Mouse (Mus musculus) forebrain, embryonic 10.5 days (tissue): ENCODE measurements around the gene Gcm1. TPM values are rescaled to one million over a fixed set of nuclear protein-coding genes. Genes with fewer than 3 reads are reported as not detected.

Experiments
- DNase-seq: peaks from one replicate; pipeline ENCODE4 v3.0.0-alpha.2; 2017; ENCODE audit warnings: low spot score; ENCODE audit errors: extremely low spot score
- H3K27ac ChIP-seq: fragments of 300-500 bp; sonication (generic); 2 replicates; pipeline ENCODE4 v1.5.1; 2016; ENCODE audit warnings: mild to moderate bottlenecking
- H3K27me3 ChIP-seq: fragments of 300-500 bp; sonication (generic); 2 replicates; pipeline ENCODE4 v1.6.1; 2016; ENCODE audit warnings: mild to moderate bottlenecking; ENCODE audit not compliant: poor library complexity, severe bottlenecking
- H3K36me3 ChIP-seq: fragments of 300-500 bp; sonication (generic); replicated peaks from 2 replicates; pipeline ENCODE4 v1.6.1; 2016; ENCODE audit warnings: mild to moderate bottlenecking, moderate library complexity
- H3K4me1 ChIP-seq: fragments of 300-500 bp; sonication (generic); 2 replicates; pipeline ENCODE4 v1.6.1; 2016
- H3K4me3 ChIP-seq: fragments of 300-500 bp; sonication (generic); 2 replicates; pipeline ENCODE4 v1.5.1; 2016; ENCODE audit warnings: mild to moderate bottlenecking, moderate library complexity
- H3K9me3 ChIP-seq: fragments of 300-500 bp; sonication (generic); 2 replicates; pipeline ENCODE4 v1.6.1; 2016; ENCODE audit warnings: mild to moderate bottlenecking, moderate library complexity
- WGBS: fragments of 180-500 bp; shearing (Covaris S2); methylation state at CpG from one replicate; pipeline ENCODE4 v1.1.7; 2016; 5-methylcytosine and 5-hydroxymethylcytosine counted together
- polyA plus RNA-seq: library from polyadenylated mRNA; unstranded; fragments of >200 nt; fragmentation: Nextera tagmentation; extraction: Ambion mirVana; gene quantifications from 2 replicates; pipeline ENCODE4 v1.2.1, GENCODE M21; 2016

Gene Gcm1
- polyA plus RNA-seq, 1 experiment from 2014 or later, result not detected

DNA sequence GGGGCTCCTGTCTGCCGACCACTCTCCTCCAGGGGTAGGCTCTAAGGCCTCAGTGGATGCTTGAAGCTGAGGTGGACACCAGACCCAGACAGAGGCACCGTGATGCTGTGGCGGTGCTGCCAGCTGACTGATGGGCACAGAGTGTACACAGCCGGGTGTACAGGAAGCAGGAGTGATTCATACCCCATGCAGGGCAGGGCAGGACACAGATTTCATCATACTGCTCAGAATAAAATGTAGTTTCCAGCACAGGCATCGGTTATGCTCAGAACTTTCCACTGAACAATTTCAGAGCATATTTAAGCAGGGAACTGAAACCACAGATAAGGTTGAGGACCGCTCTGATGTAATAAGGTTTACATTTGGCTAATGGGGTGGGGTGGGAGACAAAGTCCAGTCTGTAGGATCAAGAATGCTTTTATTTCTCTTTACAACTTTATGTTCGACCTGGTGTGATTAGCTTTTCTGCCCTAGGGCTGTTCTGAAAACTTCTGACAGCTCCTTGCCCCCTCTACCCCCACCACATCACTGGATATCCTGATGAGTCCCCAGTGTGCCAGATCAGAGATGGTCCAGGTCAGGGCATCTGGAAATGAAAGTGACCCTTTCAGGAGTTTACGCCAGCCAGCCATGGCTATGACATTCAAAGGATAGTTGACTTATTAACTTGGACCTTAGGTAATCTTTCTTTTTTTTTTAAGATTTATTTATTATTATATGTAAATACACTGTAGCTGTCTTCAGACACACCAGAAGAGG, 29.4 kb upstream of the Gcm1 start:
- Histone ChIP-seq H3K9me3 (no peaks in the 10 kb centered on the region), H3K4me3 (no peak overlapping the region), H3K27me3 (no peaks in the 10 kb centered on the region), H3K27ac (peak overlapping the region; percentile 76), H3K4me1 (peaks cover 30% of the 10 kb centered on the region), H3K36me3 (no peaks in the 10 kb centered on the region)
- 87% methylated on average over 8 of the region's 8 CpGs for WGBS
- no peak for DNase-seq

DNA sequence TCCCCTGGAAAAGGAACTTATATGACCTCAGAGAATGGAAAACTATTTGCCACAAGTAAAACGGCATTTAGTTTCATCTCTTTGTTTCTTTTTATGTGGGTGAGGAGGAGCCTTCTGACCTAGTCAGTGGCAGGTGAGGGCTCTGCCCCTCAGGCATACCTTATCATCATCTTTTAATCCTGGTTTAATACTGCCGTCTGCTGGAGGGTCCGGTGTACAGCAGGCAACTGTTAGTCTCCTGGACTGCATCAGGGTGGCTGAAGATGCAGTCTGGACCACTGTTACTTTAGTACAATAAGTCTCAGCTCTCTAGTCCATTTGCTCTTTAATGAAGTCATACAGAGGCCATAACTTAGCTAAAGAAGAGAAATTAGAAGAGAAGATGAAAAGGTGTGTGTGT, 26.9 kb upstream of the Gcm1 start:
- 17% methylated on average over 3 of the region's 3 CpGs for WGBS

DNA sequence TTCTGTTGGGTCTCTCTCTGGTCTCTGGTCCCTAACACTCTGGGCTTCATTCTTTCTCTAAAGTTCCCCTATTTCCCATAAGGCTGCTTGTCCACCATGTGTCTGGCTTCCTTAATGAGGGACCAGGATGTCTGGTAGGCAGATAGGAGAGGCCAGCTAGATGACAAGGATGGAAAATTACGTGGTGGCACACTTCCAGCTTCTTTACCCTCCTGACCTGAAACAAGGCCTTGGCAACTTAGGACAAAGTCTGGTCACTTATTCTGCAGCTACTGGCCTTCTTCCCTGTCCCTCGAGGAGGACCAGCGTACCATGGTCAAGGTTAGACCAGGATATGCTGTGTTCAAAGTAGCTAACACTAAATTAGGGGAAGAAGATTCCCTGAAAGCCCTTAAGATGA, 24.6 kb upstream of the Gcm1 start:
- WGBS, result 84% methylated on average over 3 of the region's 3 CpGs
- Histone ChIP-seq H3K27ac (no peak overlapping the region), H3K9me3 (no peaks in the 10 kb centered on the region), H3K27me3 (no peaks in the 10 kb centered on the region), H3K4me1 (peaks cover 1% of the 10 kb centered on the region), H3K36me3 (no peaks in the 10 kb centered on the region), H3K4me3 (no peak overlapping the region)
- DNase-seq, result no peak

More for the DNA sequence above, 26.9 kb upstream of the Gcm1 start:
- no peaks in the 10 kb centered on the region for H3K36me3 ChIP-seq
- DNase-seq, result peak; percentile 59
- H3K27ac ChIP-seq, result no peak overlapping the region
- H3K27me3 ChIP-seq, result no peaks in the 10 kb centered on the region
- peaks cover 22% of the 10 kb centered on the region for H3K4me1 ChIP-seq
- no peaks in the 10 kb centered on the region for H3K9me3 ChIP-seq
- no peak overlapping the region for H3K4me3 ChIP-seq

DNA sequence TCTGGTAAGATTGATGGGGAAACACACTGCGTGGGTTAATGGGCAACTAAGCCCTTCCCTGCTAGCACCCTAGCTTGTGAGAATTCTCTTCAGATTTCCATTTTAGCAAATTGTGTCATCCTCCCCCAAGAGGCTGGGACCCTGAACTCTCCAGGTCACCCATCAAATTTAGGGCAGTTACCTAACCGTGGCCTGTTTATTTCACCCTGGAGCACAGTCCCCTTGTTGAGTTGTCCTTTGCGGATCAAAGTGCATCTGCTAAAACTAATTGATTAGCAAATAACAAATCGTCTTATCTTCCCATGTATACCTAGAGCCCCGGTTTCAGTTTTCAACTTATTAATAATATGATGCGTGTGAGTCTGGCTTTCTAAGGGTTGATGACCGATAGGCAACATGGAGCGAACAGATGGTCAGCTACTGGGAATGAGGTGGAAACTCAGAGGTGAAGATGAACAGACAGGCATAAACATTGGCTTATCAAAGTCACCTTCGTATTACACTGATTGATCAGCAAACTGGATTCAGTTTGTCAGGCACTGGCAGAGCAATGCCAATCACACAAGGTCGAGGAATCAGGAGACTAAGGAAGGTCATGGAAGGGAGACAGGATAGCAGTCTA, 20.8 kb upstream of the Gcm1 start:
- 94% methylated on average over 10 of the region's 10 CpGs for WGBS
- Histone ChIP-seq H3K27me3 (no peaks in the 10 kb centered on the region), H3K4me3 (no peak overlapping the region), H3K36me3 (no peaks in the 10 kb centered on the region), H3K27ac (no peak overlapping the region), H3K4me1 (no peaks in the 10 kb centered on the region), H3K9me3 (no peaks in the 10 kb centered on the region)
- no peak for DNase-seq

DNA sequence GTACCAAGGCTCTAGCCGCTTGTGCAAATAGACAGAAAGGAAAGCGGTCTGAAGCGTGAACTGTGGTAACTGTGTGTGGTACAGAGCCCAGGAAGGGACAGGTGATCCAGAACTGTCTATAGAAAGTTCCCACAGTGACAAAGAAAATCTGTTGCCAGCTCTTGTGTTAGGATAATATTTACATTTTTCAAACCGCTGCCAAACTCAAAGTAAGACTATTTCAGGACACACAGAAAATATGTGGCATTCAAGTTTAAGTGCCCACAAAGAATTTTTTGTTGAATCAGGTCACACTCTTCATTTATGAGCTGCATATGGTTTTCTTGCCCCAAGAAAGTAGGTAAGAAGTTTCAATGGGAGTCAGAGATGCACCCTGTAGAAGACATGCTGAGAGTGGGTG, 18.8 kb upstream of the Gcm1 start:
- Histone ChIP-seq H3K4me1 (no peaks in the 10 kb centered on the region), H3K9me3 (no peaks in the 10 kb centered on the region), H3K27ac (no peak overlapping the region), H3K36me3 (no peaks in the 10 kb centered on the region), H3K4me3 (no peak overlapping the region), H3K27me3 (no peaks in the 10 kb centered on the region)
- DNase-seq, result no peak
- 93% methylated on average over 4 of the region's 4 CpGs for WGBS

DNA sequence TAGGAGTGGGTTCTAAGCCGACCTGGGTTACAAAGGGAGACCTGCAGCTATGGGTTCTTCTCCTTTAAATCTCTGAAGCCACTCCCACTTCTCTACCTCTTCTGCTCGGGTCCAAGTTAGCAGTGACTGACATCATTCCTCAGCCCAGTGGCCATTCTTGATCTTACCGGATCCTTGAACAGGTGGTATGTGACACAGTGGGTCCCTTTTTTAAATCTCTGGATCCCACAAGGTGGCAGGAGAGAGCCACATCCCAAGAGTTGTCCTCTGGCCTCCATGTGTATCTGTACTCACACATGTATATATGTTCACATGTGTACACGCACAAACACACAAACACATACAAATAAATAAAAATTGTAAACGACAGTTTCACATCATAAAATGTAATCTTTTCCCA, 16.4 kb upstream of the Gcm1 start:
- Histone ChIP-seq H3K4me1 (no peaks in the 10 kb centered on the region), H3K9me3 (no peaks in the 10 kb centered on the region), H3K27me3 (no peaks in the 10 kb centered on the region), H3K36me3 (no peaks in the 10 kb centered on the region), H3K27ac (no peak overlapping the region), H3K4me3 (no peak overlapping the region)
- WGBS, result 85% methylated on average over 5 of the region's 5 CpGs
- DNase-seq, result no peak

DNA sequence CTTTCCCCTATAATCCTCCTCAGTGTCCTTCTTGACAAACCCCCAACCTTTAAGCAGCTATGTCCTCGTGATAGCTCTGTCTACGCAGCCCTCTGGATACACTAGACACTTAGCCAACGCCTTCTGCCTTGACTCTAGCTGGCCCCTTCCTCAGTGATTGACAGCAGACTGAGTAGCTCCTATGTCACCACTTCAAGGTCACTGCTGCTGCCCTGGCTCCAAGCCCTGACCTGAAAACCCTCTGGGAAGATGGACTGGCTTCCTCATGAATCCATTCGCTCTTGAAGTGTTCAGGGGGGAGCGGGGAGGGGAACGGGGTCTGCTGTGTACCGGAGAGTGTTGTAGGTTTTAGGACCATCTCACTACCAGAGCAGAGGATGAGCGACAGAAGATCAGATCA, 15.9 kb upstream of the Gcm1 start:
- WGBS, result 89% methylated on average over 8 of the region's 8 CpGs
- H3K36me3 ChIP-seq, result no peaks in the 10 kb centered on the region
- no peak overlapping the region for H3K4me3 ChIP-seq
- no peaks in the 10 kb centered on the region for H3K27me3 ChIP-seq
- H3K9me3 ChIP-seq, result no peaks in the 10 kb centered on the region
- H3K27ac ChIP-seq, result no peak overlapping the region
- DNase-seq, result no peak
- no peaks in the 10 kb centered on the region for H3K4me1 ChIP-seq

DNA sequence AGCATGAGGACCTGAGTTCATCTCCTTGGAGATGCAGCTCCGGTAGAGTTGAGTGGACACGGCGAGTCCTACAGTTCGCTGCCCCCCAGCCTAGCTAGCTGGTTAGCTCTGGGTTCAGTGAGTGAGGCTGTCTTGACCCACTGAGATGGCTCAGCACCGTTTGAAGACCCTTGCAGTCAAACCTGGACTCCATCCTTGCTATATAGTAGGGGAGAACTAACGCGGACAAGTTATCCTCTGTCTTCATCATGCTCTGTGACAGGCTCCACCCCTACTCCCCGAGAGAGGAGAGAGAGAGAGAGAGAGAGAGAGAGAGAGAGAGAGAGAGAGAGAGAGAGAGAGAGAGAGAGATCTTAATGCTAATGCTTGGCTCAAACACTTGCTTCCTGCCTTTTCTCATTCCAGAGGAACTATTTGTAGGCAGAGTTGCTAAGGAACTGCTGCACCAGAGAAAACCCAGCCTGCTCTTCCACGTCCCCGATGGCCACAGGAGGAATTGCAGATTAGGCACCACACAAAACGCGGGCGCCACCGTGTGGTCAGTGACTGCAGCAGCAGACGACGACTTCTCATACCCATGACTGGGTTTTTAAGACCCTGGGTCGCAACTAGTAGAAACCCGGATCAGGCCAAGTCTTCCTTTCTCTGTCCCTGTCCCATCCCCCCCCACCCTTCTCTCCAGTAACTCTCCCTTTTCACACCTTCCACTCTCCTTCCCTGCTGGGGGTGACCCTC, 12.8 kb upstream of the Gcm1 start:
- DNase-seq, result peak; percentile 84
- no peaks in the 10 kb centered on the region for H3K36me3 ChIP-seq
- H3K4me3 ChIP-seq, result no peak overlapping the region
- H3K4me1 ChIP-seq, result no peaks in the 10 kb centered on the region
- no peak overlapping the region for H3K27ac ChIP-seq
- no peaks in the 10 kb centered on the region for H3K9me3 ChIP-seq
- H3K27me3 ChIP-seq, result no peaks in the 10 kb centered on the region
- WGBS, result 43% methylated on average over 18 of the region's 18 CpGs

DNA sequence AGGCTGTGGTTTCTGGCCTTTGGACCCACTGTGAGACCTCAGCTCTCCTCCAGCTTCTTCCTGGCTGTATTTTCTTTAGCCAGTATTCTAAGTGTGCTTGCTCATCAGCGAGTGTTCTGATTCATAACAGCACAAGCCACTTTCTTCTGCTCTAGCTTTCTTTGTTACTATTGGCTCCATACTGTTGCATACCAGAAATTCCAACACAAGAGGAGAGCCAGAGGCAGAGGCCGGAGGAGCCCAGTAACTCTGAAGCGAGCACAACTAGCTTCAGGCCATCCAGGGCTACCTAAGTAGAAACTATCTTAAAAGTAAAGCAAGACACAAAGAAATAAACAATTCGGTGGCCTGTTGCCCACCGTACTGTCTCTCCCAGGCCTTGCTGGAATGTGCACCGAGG, 6.6 kb upstream of the Gcm1 start:
- Histone ChIP-seq H3K4me3 (no peak overlapping the region), H3K36me3 (no peaks in the 10 kb centered on the region), H3K27ac (peak overlapping the region; percentile 60), H3K27me3 (no peaks in the 10 kb centered on the region), H3K4me1 (peaks cover 8% of the 10 kb centered on the region), H3K9me3 (no peaks in the 10 kb centered on the region)
- WGBS, result 69% methylated on average over 6 of the region's 6 CpGs
- no peak for DNase-seq

DNA sequence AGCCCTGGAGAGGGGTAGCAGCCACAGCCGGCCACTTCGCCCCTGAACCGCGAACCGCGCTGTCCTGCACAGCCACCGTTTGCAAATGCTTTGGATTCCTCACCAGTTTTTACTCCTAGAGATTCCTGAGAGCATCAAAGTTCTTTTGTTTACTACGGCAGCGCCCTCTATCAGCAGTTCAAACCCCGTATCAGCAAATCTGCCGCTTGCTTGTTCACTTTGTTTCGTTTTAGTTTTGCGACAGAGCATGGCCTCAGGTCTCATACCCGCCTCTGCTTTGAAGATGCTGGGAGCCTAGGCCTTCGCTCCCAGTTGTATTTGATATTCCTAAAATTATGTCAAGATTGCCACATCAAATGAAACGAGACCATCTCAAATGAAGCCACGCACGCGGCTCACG, 5.0 kb upstream of the Gcm1 start:
- 55% methylated on average over 20 of the region's 20 CpGs for WGBS
- Histone ChIP-seq H3K9me3 (no peaks in the 10 kb centered on the region), H3K27ac (no peak overlapping the region), H3K27me3 (no peaks in the 10 kb centered on the region), H3K4me3 (no peak overlapping the region), H3K4me1 (peaks cover 13% of the 10 kb centered on the region), H3K36me3 (no peaks in the 10 kb centered on the region)
- DNase-seq, result no peak

DNA sequence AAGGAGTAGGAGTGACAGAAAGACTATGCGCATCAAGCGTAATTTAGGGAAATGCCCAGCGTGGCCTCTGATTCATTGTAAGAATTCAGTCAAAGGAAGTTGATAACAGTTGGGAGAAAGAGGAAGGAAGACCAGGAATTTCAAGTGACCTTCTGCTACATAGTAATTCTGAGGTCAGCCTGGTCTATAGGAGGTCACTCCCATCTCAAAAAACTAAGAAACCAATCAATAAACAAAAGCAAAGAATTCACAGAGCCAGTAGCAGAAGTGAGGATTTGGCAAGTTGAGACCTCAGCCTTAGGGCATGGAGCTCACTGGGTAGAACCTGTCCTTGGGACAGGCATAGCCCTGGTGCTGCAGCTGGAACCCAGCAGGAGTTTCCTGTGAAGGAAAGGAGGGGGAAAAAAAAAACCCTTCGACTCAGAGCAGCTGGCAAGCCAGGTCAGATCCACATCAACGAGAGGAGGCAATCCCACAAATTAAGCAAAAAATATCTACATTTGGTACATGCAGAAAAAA, 1.2 kb upstream of the Gcm1 start:
- WGBS, result 58% methylated on average over 5 of the region's 5 CpGs
- H3K4me1 ChIP-seq, result peaks cover 8% of the 10 kb centered on the region; the same call in 1 of the 2 replicates
- no peak overlapping the region for H3K4me3 ChIP-seq
- H3K36me3 ChIP-seq, result no peaks in the 10 kb centered on the region
- no peaks in the 10 kb centered on the region for H3K27me3 ChIP-seq
- H3K27ac ChIP-seq, result no peak overlapping the region
- no peak for DNase-seq
- H3K9me3 ChIP-seq, result no peaks in the 10 kb centered on the region

DNA sequence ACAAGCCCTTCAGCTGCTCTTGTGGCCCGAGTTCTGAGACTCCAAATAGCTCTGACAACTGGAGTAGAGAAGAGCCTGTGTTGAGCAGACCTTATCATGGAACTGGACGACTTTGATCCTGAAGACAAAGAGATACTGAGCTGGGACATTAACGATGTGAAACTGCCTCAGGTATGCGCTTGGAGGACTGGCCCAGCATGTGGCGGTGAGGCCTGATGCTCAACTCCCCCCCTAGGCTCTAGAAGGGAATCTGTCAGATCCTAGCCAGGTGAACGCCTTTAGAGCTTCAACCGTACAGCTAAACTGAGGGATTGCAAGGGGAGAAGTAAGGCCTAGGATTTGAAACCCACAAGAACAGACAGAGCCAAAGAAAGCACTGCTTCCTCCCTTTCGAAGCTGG, 2.1 kb downstream of the Gcm1 start:
- no peaks in the 10 kb centered on the region for H3K9me3 ChIP-seq
- peaks cover 8% of the 10 kb centered on the region; the same call in 1 of the 2 replicates for H3K4me1 ChIP-seq
- no peak overlapping the region for H3K27ac ChIP-seq
- no peak for DNase-seq
- H3K27me3 ChIP-seq, result no peaks in the 10 kb centered on the region
- 76% methylated on average over 8 of the region's 8 CpGs for WGBS
- H3K4me3 ChIP-seq, result no peak overlapping the region
- no peaks in the 10 kb centered on the region for H3K36me3 ChIP-seq

DNA sequence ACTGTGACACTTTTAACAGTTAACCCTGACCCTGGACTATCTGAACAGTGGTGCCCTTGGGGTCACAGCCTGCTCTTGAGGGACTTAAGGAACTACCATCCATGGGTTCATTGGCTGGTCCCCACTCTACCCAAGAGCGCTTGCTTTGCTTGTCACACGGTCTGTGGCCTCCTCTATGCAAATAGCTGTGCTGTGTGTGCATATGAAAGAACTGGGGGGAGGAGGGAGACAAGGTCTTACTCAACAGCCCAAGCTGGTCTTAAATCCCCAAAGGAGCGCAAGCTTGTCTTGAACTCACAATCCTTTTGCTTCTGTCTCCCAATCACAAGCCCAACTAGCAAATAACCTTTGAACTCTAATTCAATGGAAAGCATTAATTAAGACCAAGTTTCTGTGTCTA, 2.6 kb downstream of the Gcm1 start:
- Histone ChIP-seq H3K27me3 (no peaks in the 10 kb centered on the region), H3K27ac (no peak overlapping the region), H3K36me3 (no peaks in the 10 kb centered on the region), H3K4me1 (peaks cover 8% of the 10 kb centered on the region; the same call in 1 of the 2 replicates), H3K9me3 (no peaks in the 10 kb centered on the region), H3K4me3 (no peak overlapping the region)
- DNase-seq, result no peak
- 82% methylated on average over 3 of the region's 3 CpGs for WGBS
